Mouse (Mus musculus): ENCODE measurements at regions not wholly inside any gene's neighbourhood (a gene's known extent, or its start where the extent isn't known, plus 50 kb on each side); places are given as distances from the start of the nearest gene placed in this dataset.

DNA sequence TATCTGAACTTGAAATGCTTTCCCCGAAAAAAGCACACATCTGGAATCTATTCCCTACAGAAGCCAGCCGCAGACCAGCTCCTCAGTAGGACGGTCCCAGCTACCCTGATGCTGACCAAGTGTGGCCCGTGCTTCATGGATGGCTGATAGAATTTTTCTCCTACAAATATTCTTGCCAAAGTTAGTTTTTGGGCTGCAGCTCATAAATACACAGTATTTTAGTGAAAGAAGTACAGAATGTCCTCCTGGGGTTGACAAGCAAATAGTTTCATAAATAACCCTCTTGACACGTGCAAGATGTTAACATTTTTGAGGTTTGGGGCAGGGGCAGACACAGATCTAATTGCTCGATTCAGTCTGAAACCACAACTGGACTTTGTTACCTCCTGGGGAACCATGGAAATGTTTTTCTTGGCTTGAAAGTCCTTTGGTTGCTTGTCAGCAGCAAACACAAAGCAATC lies 91.0 kb upstream of the Adra1b start:
- Histone ChIP-seq H3K4me1 (replicated peaks; ENCODE audit: control insufficient read depth, insufficient read depth) (no peaks in the 10 kb centered on the region), H3K4me2 (replicated peaks; ENCODE audit: low read depth) (no peak overlapping the region), H3K9ac (ENCODE audit: low read length) (no peak overlapping the region), H3K27ac (replicated peaks) (no peak overlapping the region), H3K27me3 (ENCODE audit: control insufficient read depth, insufficient read depth, low read length) (no peaks in the 10 kb centered on the region), H3K36me3 (ENCODE audit: control insufficient read depth, insufficient read depth, low read length) (no peaks in the 10 kb centered on the region), H3K4me3 (ENCODE audit: low read depth, low read length) (no peak overlapping the region), H3K9me3 (ENCODE audit: control insufficient read depth, low read length) (no peaks in the 10 kb centered on the region)
- DNase-seq (ENCODE audit: low spot score) (no peak), ATAC-seq (ENCODE audit: low FRiP score, low TSS enrichment) (no peak)
- TF ChIP-seq EP300 (optimal IDR thresholded peaks at IDR 0.05) (no peak), CTCF (IDR thresholded peaks at IDR 0.05; ENCODE audit: low read depth) (no peak)
- WGBS: 65% methylated on average over 6 of the region's 6 CpGs

DNA sequence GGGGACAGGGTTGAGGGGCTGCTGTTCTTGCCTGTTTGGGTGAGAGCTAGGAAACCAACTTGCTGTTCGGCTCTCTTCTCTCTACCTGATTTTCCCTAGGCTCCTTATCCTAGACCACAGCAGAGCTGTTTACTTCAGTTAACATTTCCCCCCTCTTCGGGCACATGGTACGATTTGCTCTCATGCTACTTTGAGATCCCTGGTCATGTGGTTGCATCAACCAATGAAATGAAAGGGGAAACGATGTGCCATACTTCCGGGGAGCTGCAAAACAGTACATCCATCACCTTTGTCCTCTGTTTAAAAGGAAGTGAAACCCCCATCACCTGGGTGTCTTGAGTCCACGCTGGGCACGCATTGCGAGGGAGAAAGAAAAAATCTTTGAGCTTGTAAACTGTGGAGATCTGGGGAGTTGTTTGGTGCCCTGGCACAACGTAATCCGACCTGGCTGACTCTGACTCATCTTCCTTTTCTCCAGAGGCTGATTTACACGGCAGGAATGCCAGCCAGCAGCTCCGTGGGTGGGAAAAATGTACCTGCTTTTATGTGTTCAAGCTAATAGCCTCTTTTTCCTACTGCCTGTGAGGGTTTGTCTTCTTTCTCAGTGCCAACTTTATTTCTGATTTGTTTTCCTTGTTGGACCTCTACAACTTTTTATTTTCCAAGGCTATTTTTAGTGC lies 97.2 kb upstream of the Adra1b start:
- 65% methylated on average over 12 of the region's 12 CpGs for WGBS
- Histone ChIP-seq H3K36me3 (ENCODE audit: control insufficient read depth, insufficient read depth, low read length) (no peaks in the 10 kb centered on the region), H3K4me1 (replicated peaks; ENCODE audit: control insufficient read depth, insufficient read depth) (no peaks in the 10 kb centered on the region), H3K27ac (replicated peaks) (no peak overlapping the region), H3K9me3 (ENCODE audit: control insufficient read depth, low read length) (no peaks in the 10 kb centered on the region), H3K4me2 (replicated peaks; ENCODE audit: low read depth) (no peak overlapping the region), H3K27me3 (ENCODE audit: control insufficient read depth, insufficient read depth, low read length) (no peaks in the 10 kb centered on the region), H3K9ac (ENCODE audit: low read length) (no peak overlapping the region), H3K4me3 (ENCODE audit: low read depth, low read length) (no peak overlapping the region)
- no peak for ATAC-seq (ENCODE audit: low FRiP score, low TSS enrichment)
- TF ChIP-seq EP300 (optimal IDR thresholded peaks at IDR 0.05) (no peak), CTCF (IDR thresholded peaks at IDR 0.05; ENCODE audit: low read depth) (no peak)
- DNase-seq (ENCODE audit: low spot score): no peak

DNA sequence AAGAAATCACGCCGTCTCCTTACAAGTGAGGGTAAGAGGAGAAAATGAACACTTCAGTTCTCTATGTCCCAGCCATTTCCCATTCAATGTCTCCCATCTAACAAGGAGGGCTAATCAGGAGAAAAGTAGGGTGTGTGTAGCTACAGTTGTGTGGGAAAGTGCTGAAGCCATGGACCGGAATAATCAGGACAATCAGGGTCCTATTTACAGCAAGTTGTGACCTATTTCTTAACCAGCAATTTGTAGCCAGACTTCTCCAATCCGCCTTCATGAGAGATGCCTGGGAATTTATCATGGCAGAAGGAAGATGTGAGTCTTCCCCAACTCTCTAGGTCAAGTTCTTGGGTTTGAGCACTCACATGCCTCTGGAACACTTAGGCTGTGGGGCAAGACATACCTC lies 99.0 kb upstream of the Adra1b start:
- H3K36me3 ChIP-seq (ENCODE audit: control insufficient read depth, insufficient read depth, low read length): no peaks in the 10 kb centered on the region
- DNase-seq (ENCODE audit: low spot score) (no peak), ATAC-seq (ENCODE audit: low FRiP score, low TSS enrichment) (no peak)
- H3K4me1 ChIP-seq (replicated peaks; ENCODE audit: control insufficient read depth, insufficient read depth): no peaks in the 10 kb centered on the region
- no peaks in the 10 kb centered on the region for H3K27me3 ChIP-seq (ENCODE audit: control insufficient read depth, insufficient read depth, low read length)
- no peak overlapping the region for H3K9ac ChIP-seq (ENCODE audit: low read length)
- WGBS: 93% methylated on average over 4 of the region's 4 CpGs
- H3K9me3 ChIP-seq (ENCODE audit: control insufficient read depth, low read length): no peaks in the 10 kb centered on the region
- no peak for TF ChIP-seq CTCF (IDR thresholded peaks at IDR 0.05; ENCODE audit: low read depth)
- TF ChIP-seq EP300 (optimal IDR thresholded peaks at IDR 0.05): no peak
- H3K27ac ChIP-seq (replicated peaks): no peak overlapping the region
- H3K4me2 ChIP-seq (replicated peaks; ENCODE audit: low read depth): no peak overlapping the region
- no peak overlapping the region for H3K4me3 ChIP-seq (ENCODE audit: low read depth, low read length)

DNA sequence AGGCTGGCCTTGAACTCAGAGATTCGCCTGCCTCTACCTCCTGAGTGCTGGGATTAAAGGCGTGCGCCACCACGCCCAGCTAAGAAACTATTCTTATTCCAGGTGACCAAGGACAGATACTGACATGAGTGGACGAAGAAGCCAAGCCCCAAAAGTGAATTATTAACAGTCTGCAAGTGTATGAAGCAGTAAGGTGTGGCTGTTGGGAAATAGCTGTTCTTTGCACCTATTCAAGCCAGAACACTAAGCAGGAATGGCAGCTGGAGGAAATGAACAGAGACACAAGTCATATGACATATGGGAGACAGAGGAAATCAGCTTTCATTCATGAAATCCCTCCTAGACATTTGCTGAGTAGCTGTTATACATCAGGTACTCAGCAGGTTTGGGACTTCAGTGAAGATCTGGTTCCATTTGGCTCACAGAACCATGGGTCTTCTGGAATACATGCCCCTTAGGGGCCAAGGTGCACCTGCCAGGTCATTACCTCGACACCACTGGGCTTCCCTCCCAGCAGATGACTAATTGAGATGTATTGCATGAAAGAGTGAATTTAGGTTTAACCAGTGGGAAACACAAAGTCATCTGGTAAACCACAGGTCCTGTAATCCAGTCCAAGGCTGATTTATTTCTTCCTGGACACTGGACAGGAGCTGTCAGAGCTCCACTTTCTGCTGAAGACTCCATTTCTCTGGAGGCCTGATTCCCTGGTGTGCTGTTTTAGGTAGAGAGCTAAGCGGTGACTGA lies 101.0 kb upstream of the Adra1b start:
- Histone ChIP-seq H3K4me2 (replicated peaks; ENCODE audit: low read depth) (no peak overlapping the region), H3K36me3 (ENCODE audit: control insufficient read depth, insufficient read depth, low read length) (no peaks in the 10 kb centered on the region), H3K4me1 (replicated peaks; ENCODE audit: control insufficient read depth, insufficient read depth) (no peaks in the 10 kb centered on the region), H3K27me3 (ENCODE audit: control insufficient read depth, insufficient read depth, low read length) (no peaks in the 10 kb centered on the region), H3K9ac (ENCODE audit: low read length) (no peak overlapping the region), H3K4me3 (ENCODE audit: low read depth, low read length) (no peak overlapping the region), H3K27ac (replicated peaks) (no peak overlapping the region), H3K9me3 (ENCODE audit: control insufficient read depth, low read length) (no peaks in the 10 kb centered on the region)
- TF ChIP-seq CTCF (IDR thresholded peaks at IDR 0.05; ENCODE audit: low read depth) (no peak), EP300 (optimal IDR thresholded peaks at IDR 0.05) (no peak)
- DNase-seq (ENCODE audit: low spot score) (no peak), ATAC-seq (ENCODE audit: low FRiP score, low TSS enrichment) (peak; percentile 74; the same call in 1 of the 2 replicates)
- 75% methylated on average over 7 of the region's 7 CpGs for WGBS

GRCm38 (mm10) chr11:44002716-44003522 lies 101.9 kb upstream of the Adra1b start:
- no peak overlapping the region for H3K27ac ChIP-seq (replicated peaks)
- WGBS: 42% methylated on average over 6 of the region's 6 CpGs
- peak; percentile 25 for DNase-seq (ENCODE audit: low spot score)
- no peaks in the 10 kb centered on the region for H3K4me1 ChIP-seq (replicated peaks; ENCODE audit: control insufficient read depth, insufficient read depth)
- no peak overlapping the region for H3K9ac ChIP-seq (ENCODE audit: low read length)
- TF ChIP-seq CTCF (IDR thresholded peaks at IDR 0.05; ENCODE audit: low read depth) (no peak), EP300 (optimal IDR thresholded peaks at IDR 0.05) (no peak)
- H3K9me3 ChIP-seq (ENCODE audit: control insufficient read depth, low read length): no peaks in the 10 kb centered on the region
- no peaks in the 10 kb centered on the region for H3K36me3 ChIP-seq (ENCODE audit: control insufficient read depth, insufficient read depth, low read length)
- no peak overlapping the region for H3K4me2 ChIP-seq (replicated peaks; ENCODE audit: low read depth)
- no peaks in the 10 kb centered on the region for H3K27me3 ChIP-seq (ENCODE audit: control insufficient read depth, insufficient read depth, low read length)
- no peak for ATAC-seq (ENCODE audit: low FRiP score, low TSS enrichment)
- H3K4me3 ChIP-seq (ENCODE audit: low read depth, low read length): no peak overlapping the region
